Mouse (Mus musculus) central nervous system, embryonic 14 days (tissue): Measurements from ENCODE around the gene Ccdc97. TPM values are rescaled to one million over a fixed set of nuclear protein-coding genes. Genes with fewer than 3 reads are reported as not detected.

Experiments
- polyA plus RNA-seq: library from polyadenylated mRNA; depleted of rRNA; stranded (reverse); fragments of >200 nt; gene quantifications from 2 replicates; pipeline ENCODE4 v1.2.3, GENCODE M21; 2012; rRNA removed

Ccdc97 gene
- 71.9 and 73.7 TPM in 2 replicates for polyA plus RNA-seq

GRCm38 (mm10) chr7:25718788-25719417 lies at the start of gene Ccdc97:
Gene Ccdc97 (minus strand): TSS chr7:25719088.

GRCm38 (mm10) chr7:25754738-25755467 lies 36.0 kb upstream of the Ccdc97 start, which contains the start of gene Hnrnpul1:
Gene Hnrnpul1 (minus strand): TSS chr7:25754757.

GRCm38 (mm10) chr7:25686680-25687531 lies 32.0 kb downstream of the Ccdc97 start, which contains the start of gene Tgfb1:
Gene Tgfb1 (plus strand): TSS chr7:25687002.

GRCm38 (mm10) chr7:25680514-25681258 lies 38.2 kb downstream of the Ccdc97 start, which contains the start of gene B9d2:
Gene B9d2 (plus strand): TSS chr7:25680780.

GRCm38 (mm10) chr7:25674719-25675300 lies 44.1 kb downstream of the Ccdc97 start, which contains the start of gene Tmem91:
Gene Tmem91 (minus strand): TSS chr7:25675166.

Other genes starting within 250 kb of the Ccdc97 start
- gene Ceacam1, start 241.5 kb downstream of the Ccdc97 start, polyA plus RNA-seq: 1.1 and 1.3 TPM in 2 replicates
- not detected in 2 replicates for gene Ceacam2, start 179.2 kb downstream of the Ccdc97 start, polyA plus RNA-seq
- not detected in 2 replicates for gene Erich4, start 103.2 kb downstream of the Ccdc97 start, polyA plus RNA-seq
- gene Dmac2, start 99.7 kb downstream of the Ccdc97 start, polyA plus RNA-seq: 38.0 and 43.1 TPM in 2 replicates
- 0.64 and 2.1 TPM in 2 replicates for gene B3gnt8, start 92.4 kb downstream of the Ccdc97 start, polyA plus RNA-seq
- gene Bckdha, start 60.1 kb downstream of the Ccdc97 start, polyA plus RNA-seq: 62.5 and 66.5 TPM in 2 replicates
- 42.7 and 44.3 TPM in 2 replicates for gene Exosc5, start 59.9 kb downstream of the Ccdc97 start, polyA plus RNA-seq
- 10.7 and 13.1 TPM in 2 replicates for gene Tmem91, start 43.9 kb downstream of the Ccdc97 start, polyA plus RNA-seq
- gene B9d2, start 38.3 kb downstream of the Ccdc97 start, polyA plus RNA-seq: 44.6 and 53.1 TPM in 2 replicates
- gene Tgfb1, start 32.1 kb downstream of the Ccdc97 start, polyA plus RNA-seq: 3.8 and 6.7 TPM in 2 replicates
- 57.1 and 61.2 TPM in 2 replicates for gene Hnrnpul1, start 35.7 kb upstream of the Ccdc97 start, polyA plus RNA-seq
- 16.8 and 25.5 TPM in 2 replicates for gene Axl, start 69.6 kb upstream of the Ccdc97 start, polyA plus RNA-seq
- 1.4 and 2.3 TPM in 2 replicates for gene Cyp2s1, start 97.8 kb upstream of the Ccdc97 start, polyA plus RNA-seq
- gene Cyp2b10, start 178.5 kb upstream of the Ccdc97 start, polyA plus RNA-seq: not detected in 2 replicates